Mouse (Mus musculus) CD4-positive naive resting alpha-beta T cell, adult 57 days (primary cell): Measurements from ENCODE around the gene Gm45021. TPM values are rescaled to one million over a fixed set of nuclear protein-coding genes. Genes with fewer than 3 reads are reported as not detected.

Experiments
- total RNA-seq: library from RNA; stranded (reverse); gene quantifications from one replicate; pipeline ENCODE4 v1.2.4, GENCODE M21; 2023

Gm45021 gene
- total RNA-seq, result not detected

GRCm38 (mm10) chr6:48589194-48589750, at the start of gene Gm45021:
TSS of gene Gm45021 (plus strand) at chr6:48589610.

DNA sequence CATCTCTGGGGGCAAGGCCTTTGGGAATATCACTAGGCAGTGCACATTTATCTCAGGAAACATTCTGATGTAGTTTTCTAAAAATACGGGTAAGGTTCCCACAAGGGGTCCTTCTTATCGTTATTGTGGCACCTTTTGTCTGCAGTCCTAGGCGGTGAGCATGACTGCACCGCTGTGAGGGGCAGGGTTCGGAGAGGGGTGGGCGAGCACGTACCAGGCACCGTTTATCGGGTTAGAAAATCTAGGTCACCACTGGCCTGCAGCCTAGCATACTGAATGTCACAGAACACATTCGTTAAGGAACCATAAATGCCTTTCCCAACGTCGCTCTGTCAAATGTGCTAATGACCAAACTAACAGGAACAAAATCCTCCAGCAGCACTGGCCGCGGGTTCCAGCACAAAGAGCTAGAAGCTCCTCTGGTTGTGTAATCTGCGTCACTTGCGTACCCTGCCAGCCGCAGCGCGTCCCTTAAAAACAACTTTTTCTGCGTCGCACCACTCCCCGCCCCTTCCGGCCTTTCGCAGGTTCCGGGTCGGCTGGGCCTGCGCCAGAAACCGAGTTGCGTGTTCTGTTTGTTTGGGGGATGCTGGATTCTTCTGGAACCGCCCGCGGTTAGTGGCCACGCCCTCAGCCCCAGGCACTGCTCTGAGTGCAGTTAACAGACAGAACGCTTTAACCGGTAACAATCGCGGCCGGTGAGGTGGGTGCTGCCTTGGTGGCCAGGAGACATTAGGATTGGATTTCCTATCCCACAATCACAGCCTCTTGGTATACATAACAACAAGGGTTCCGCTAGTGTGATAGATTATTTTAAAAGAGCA, 34.9 kb upstream of the Gm45021 start, which contains the start of gene Lrrc61:
Gene Lrrc61 (plus strand): TSS at position 517 of the 824 bp plus-strand sequence.

DNA sequence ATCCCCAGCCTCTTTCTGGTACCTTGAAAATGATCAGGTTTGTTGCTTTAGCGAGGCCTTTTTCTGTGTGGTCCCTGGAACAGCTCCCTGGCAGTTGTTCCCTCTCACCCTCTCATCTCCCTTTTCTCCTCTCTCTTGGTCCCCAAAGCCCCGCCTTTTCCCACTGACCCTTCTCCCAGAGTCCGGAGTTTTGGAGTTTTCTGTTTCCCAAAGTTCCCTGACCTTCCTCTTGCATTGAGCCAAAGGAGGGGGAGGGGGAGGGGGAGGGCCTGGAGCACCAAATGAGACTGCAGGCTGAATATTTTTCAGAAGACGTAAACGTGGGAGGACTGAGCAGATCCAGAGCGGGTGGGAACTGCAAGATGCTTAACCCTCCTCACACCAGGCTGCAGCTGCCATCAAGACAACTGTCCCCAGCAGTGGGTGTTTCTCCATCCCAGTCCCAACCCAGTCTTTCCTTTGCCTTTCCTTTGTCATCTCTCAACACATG, 16.8 kb upstream of the Gm45021 start, which contains the start of gene Rarres2:
Gene Rarres2 (minus strand): TSS at position 218 of the 490 bp plus-strand sequence.

DNA sequence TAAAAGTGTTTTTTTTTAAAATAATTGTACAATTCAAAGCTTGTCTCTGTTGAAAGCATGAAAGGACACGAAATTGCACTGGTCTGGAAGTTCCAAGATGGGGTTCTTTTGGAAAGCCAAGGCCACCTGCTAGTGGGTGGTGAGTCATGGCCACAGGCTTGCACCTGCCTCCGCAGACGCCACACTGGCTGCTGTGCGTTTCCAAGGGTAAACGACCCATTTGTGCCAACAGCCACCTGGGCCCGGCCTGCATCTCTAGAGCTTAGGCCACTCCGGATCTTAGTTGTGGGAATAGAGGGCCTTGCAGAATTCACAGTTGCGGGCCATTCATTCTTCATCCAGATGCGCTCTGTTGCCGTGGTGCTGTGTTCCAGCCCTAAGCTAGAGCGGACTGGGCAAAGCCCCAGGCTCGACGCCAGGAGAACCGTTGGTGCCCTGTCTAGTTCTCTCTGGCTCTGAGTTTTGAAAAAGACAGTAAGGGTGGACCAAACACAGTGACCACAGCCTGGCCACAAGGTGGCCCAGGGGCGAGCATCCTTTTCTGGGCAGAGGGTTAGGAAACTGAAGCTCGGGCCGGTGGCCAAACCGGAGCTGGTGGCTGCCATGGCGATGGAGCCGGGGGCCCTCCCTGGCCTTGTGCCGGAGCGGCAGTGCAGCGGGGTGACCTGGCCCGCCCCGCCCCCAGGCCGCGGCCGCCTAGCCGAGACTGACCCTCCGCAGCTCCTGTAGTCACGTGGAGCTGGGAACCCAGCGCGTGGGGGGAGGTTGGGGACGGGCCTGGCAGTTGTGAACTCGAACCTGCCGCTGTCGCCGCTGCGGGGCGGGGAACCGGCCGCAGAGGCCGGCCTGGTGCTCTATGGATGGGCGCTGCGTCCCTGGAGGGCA, 4.0 kb downstream of the Gm45021 start, which contains the start of the genes Repin1 and Gm44965:
Gene Repin1 (plus strand): TSS at position 726 of the 885 bp plus-strand sequence.
Gene Gm44965 (plus strand): TSS at position 784 of the 885 bp plus-strand sequence.

DNA sequence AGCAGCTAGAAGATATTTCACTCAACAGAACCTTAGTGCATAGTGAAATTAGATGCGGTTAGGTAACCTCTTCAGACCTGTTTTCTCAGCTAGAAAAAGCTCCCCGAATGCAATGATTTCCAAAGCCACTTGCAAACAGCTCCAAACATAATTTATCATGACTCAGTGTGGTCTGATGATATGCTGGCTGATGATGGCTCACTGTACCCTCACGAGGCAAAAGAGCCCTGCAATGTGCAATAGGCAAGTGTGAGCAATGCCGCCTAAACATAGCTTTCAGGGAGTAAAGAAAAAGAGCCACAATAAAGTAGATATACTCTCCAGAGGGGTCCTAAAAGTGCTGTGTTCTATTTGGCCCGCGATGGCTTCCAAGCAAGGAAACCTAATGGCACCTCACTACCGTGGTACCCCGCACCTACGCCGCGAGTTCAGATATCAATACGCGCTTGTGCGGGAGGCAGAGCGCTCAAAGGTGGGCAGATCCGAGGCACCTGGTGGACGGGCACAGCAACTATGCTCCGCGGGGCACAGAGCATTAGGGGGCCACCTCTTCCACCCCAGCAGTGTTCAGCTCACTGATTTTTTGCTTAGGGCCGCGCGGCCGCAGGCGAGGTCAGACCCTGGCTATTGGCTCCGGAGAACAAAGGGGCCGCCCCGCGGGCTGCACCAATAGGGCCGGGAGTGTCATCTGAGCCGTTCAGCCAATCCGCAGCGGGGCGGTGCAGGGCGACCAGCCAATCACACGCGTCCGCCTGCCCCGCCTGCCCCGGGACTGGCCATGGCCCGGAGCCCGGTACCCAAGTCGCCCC, 12.1 kb downstream of the Gm45021 start, which contains the start of gene Zfp775:
Gene Zfp775 (plus strand): TSS at position 793 of the 809 bp plus-strand sequence.

GRCm38 (mm10) chr6:48626464-48626863, 37.1 kb downstream of the Gm45021 start, which contains the start of gene AI854703:
TSS of gene AI854703 (plus strand) at chr6:48626764.

GRCm38 (mm10) chr6:48646995-48647394, 57.6 kb downstream of the Gm45021 start, which contains the start of gene Gimap8:
TSS of gene Gimap8 (plus strand) at chr6:48647234.

Other genes with a start within 250 kb of the Gm45021 start
- 46.4 TPM for gene Krba1, start 194.0 kb upstream of the Gm45021 start, total RNA-seq
- gene Zfp467, start 143.8 kb upstream of the Gm45021 start, total RNA-seq, result 11.4 TPM
- gene Sspo, start 141.4 kb upstream of the Gm45021 start, total RNA-seq, result 0.21 TPM
- 2.7 TPM for gene Atp6v0e2, start 52.0 kb upstream of the Gm45021 start, total RNA-seq
- gene Lrrc61, start 34.8 kb upstream of the Gm45021 start, total RNA-seq, result 46.1 TPM
- gene Rarres2, start 16.8 kb upstream of the Gm45021 start, total RNA-seq, result 13.6 TPM
- 2.5 TPM for gene Repin1, start 4.3 kb downstream of the Gm45021 start, total RNA-seq
- gene Gm44965, start 4.3 kb downstream of the Gm45021 start, total RNA-seq, result 2.7 TPM
- 7.6 TPM for gene Zfp775, start 12.5 kb downstream of the Gm45021 start, total RNA-seq
- gene AI854703, start 37.2 kb downstream of the Gm45021 start, total RNA-seq, result 1.7 TPM
- 136 TPM for gene Gimap8, start 57.6 kb downstream of the Gm45021 start, total RNA-seq
- 218 TPM for gene Gimap9, start 86.5 kb downstream of the Gm45021 start, total RNA-seq
- gene Gimap4, start 94.9 kb downstream of the Gm45021 start, total RNA-seq, result 370 TPM
- gene Gimap6, start 118.6 kb downstream of the Gm45021 start, total RNA-seq, result 2,141 TPM
- 19.3 TPM for gene Gm28053, start 129.0 kb downstream of the Gm45021 start, total RNA-seq
- 37.7 TPM for gene Gimap7, start 129.0 kb downstream of the Gm45021 start, total RNA-seq
- 153 TPM for gene Gimap1, start 149.4 kb downstream of the Gm45021 start, total RNA-seq
- gene Gimap5, start 156.6 kb downstream of the Gm45021 start, total RNA-seq, result 147 TPM
- 591 TPM for gene Gimap3, start 181.2 kb downstream of the Gm45021 start, total RNA-seq